24 mouse cellular contexts compared by ENCODE assay signal in genomic region chr6:101003901-101004300, GRCm38 (mm10).
DNase-seq lines count a peak whose midpoint lies in the region; TF ChIP-seq lines count a peak whose summit lies in the region.
"Had no signal": no experiment of that assay in that cellular context is flagged by ENCODE, and none has a peak within 500 bp of the region (broad histone marks: within the 10 kb centered on the region; RNA-seq: fewer than 3 reads in every experiment).

No protein-coding gene starts in this region.

- 42% methylated on average over 1 of the region's 1 CpGs for WGBS in kidney, adult 2 months

- H3K36me3 ChIP-seq in kidney, adult 2 months (ENCODE audit: control insufficient read depth, insufficient read depth, low read length) = no peaks in the 10 kb centered on the region
- H3K36me3 ChIP-seq: forebrain, embryonic 10.5 days; heart, embryonic 12.5 days; heart, embryonic 15.5 days had no signal

- H3K27me3 ChIP-seq in kidney, adult 2 months (replicated peaks; ENCODE audit: control insufficient read depth, insufficient read depth, low read length) = no peaks in the 10 kb centered on the region
- H3K27me3 ChIP-seq: heart, embryonic 12.5 days; heart, embryonic 15.5 days had no signal

- no peak overlapping the region for H3K27ac ChIP-seq in kidney, adult 2 months (ENCODE audit: insufficient read depth, low read depth, low read length)
- H3K27ac ChIP-seq: forebrain, embryonic 10.5 days; gastrocnemius, adult 2 months; heart, embryonic 15.5 days; hindbrain, embryonic 14.5 days; hindbrain, postnatal 0 days had no signal

- intact Hi-C loops in heart, postnatal 25 days (cut with DNase I) = no loop called here

- peak; percentile 37 for DNase-seq in heart, adult 11 months
- DNase-seq in heart, postnatal 25 days (ENCODE audit: low spot score) = no peak
- DNase-seq in kidney, adult 2 months = peak; percentile 87
- no peak for DNase-seq in kidney, postnatal 10 days
- peak; percentile 40 for DNase-seq in kidney, postnatal 14 days
- DNase-seq in embryo, embryonic 9.5 days (ENCODE audit: extremely low spot score) = no peak
- DNase-seq: adrenal gland, adult 8-10 months; adrenal gland, postnatal 25 days; cerebellum, adult 11-12 months; cerebellum, adult 8-10 months; cerebellum, postnatal 10 days; cerebellum, postnatal 36 days; embryo, embryonic 11 days; forebrain, postnatal 0 days; gastrocnemius, adult 2 months; gastrocnemius, postnatal 14 days; heart, adult 18-20 months; heart, postnatal 10 days; heart, postnatal 4 days had no signal

- no peak for TF ChIP-seq CTCF in kidney, adult 2 months (conservative IDR thresholded peaks at IDR 0.05; ENCODE audit: insufficient read depth, insufficient read length, low read depth, low read length)

- TF ChIP-seq POLR2A in kidney, adult 2 months (IDR thresholded peaks at IDR 0.05; ENCODE audit: low read depth, low read length) = no peak

- no peak overlapping the region for H3K4me3 ChIP-seq in kidney, adult 2 months (ENCODE audit: insufficient read depth, low read depth, low read length)
- H3K4me3 ChIP-seq: forebrain, embryonic 10.5 days; gastrocnemius, adult 2 months; heart, embryonic 12.5 days; heart, embryonic 15.5 days had no signal

- H3K4me1 ChIP-seq in kidney, adult 2 months (ENCODE audit: control insufficient read depth, insufficient read depth, low read length) = peaks cover 4% of the 10 kb centered on the region
- H3K4me1 ChIP-seq: forebrain, embryonic 10.5 days; heart, embryonic 12.5 days; heart, embryonic 15.5 days had no signal

Comparison
In these comparisons a context has a peak if more than half of its experiments do, and no peak if none do; other contexts are left out.
1. DNase-seq: peak in heart, adult 11 months (single experiment), kidney, adult 2 months (single experiment) and kidney, postnatal 14 days (single experiment); none in heart, postnatal 25 days (single experiment), kidney, postnatal 10 days (single experiment) and embryo, embryonic 9.5 days (single experiment).